Mouse (Mus musculus): ENCODE measurements around the gene Hist1h1c.

- no peak for TF ChIP-seq POLR2A (IDR thresholded peaks at IDR 0.05; ENCODE audit: extremely low read depth, insufficient read depth, low read length)
- TF ChIP-seq CTCF (IDR thresholded peaks at IDR 0.05; ENCODE audit: extremely low read depth, insufficient read depth, low read length), result no peak
Measured at GRCm38 (mm10) chr13:23738041-23738440, 567 bp upstream of the Hist1h1c start.
